Mouse (Mus musculus): ENCODE measurements around the gene Kctd19.

The Kctd19 gene

GRCm38 (mm10) chr8:105413391-105413790 lies at the start of gene Kctd19, which contains the start of gene Lrrc36:
TSS of gene Kctd19 (minus strand) at chr8:105413502.
TSS of gene Lrrc36 (plus strand) at chr8:105413571.
- DNase-seq (ENCODE audit: low read depth, low spot score), result peak; percentile 86

GRCm38 (mm10) chr8:105461085-105461803 lies 47.9 kb upstream of the Kctd19 start:
- no peak for DNase-seq (ENCODE audit: low read depth, low spot score)

- no peak for DNase-seq (ENCODE audit: low read depth, low spot score)
Measured at GRCm38 (mm10) chr8:105455218-105455617, 41.9 kb upstream of the Kctd19 start.

- no peak for DNase-seq (ENCODE audit: low read depth, low spot score)
Measured at GRCm38 (mm10) chr8:105454088-105454487, 40.8 kb upstream of the Kctd19 start.

- DNase-seq (ENCODE audit: low read depth, low spot score), result no peak
Measured at GRCm38 (mm10) chr8:105453296-105453695, 40.0 kb upstream of the Kctd19 start.

GRCm38 (mm10) chr8:105451903-105452603 lies 38.8 kb upstream of the Kctd19 start:
- DNase-seq (ENCODE audit: low read depth, low spot score), result no peak

GRCm38 (mm10) chr8:105450977-105451376 lies 37.7 kb upstream of the Kctd19 start:
- DNase-seq (ENCODE audit: low read depth, low spot score), result no peak

- no peak for DNase-seq (ENCODE audit: low read depth, low spot score)
Measured at GRCm38 (mm10) chr8:105448596-105448995, 35.3 kb upstream of the Kctd19 start.

GRCm38 (mm10) chr8:105448188-105448587 lies 34.9 kb upstream of the Kctd19 start:
- no peak for DNase-seq (ENCODE audit: low read depth, low spot score)

GRCm38 (mm10) chr8:105446127-105446552 lies 32.8 kb upstream of the Kctd19 start:
- no peak for DNase-seq (ENCODE audit: low read depth, low spot score)

- DNase-seq (ENCODE audit: low read depth, low spot score), result peak; percentile 36
Measured at GRCm38 (mm10) chr8:105445296-105446126, 32.2 kb upstream of the Kctd19 start.

- DNase-seq (ENCODE audit: low read depth, low spot score), result no peak
Measured at GRCm38 (mm10) chr8:105442661-105443060, 29.4 kb upstream of the Kctd19 start.

- DNase-seq (ENCODE audit: low read depth, low spot score), result peak; percentile 81
Measured at GRCm38 (mm10) chr8:105441433-105441832, 28.1 kb upstream of the Kctd19 start.

GRCm38 (mm10) chr8:105438865-105439264 lies 25.6 kb upstream of the Kctd19 start:
- DNase-seq (ENCODE audit: low read depth, low spot score), result peak; percentile 90

- DNase-seq (ENCODE audit: low read depth, low spot score), result no peak
Measured at GRCm38 (mm10) chr8:105437078-105437748, 23.9 kb upstream of the Kctd19 start.

- DNase-seq (ENCODE audit: low read depth, low spot score), result no peak
Measured at GRCm38 (mm10) chr8:105436218-105436617, 22.9 kb upstream of the Kctd19 start.

- DNase-seq (ENCODE audit: low read depth, low spot score), result no peak
Measured at GRCm38 (mm10) chr8:105434136-105434535, 20.8 kb upstream of the Kctd19 start.

GRCm38 (mm10) chr8:105433511-105433910 lies 20.2 kb upstream of the Kctd19 start:
- DNase-seq (ENCODE audit: low read depth, low spot score), result no peak

GRCm38 (mm10) chr8:105433021-105433420 lies 19.7 kb upstream of the Kctd19 start:
- no peak for DNase-seq (ENCODE audit: low read depth, low spot score)

GRCm38 (mm10) chr8:105431743-105432515 lies 18.6 kb upstream of the Kctd19 start:
- peak; percentile 44 for DNase-seq (ENCODE audit: low read depth, low spot score)

- DNase-seq (ENCODE audit: low read depth, low spot score), result no peak
Measured at GRCm38 (mm10) chr8:105426878-105427277, 13.6 kb upstream of the Kctd19 start.
